Mouse (Mus musculus): ENCODE data around the gene Tpbgl.

Gene Tpbgl

GRCm38 (mm10) chr7:99648623-99649022, 21.7 kb upstream of the Tpbgl start:
- in situ Hi-C loops (cut with MboI, MseI), result no loop called here

GRCm38 (mm10) chr7:99644701-99645100, 17.8 kb upstream of the Tpbgl start:
- in situ Hi-C loops (cut with MboI, MseI), result no loop called here

GRCm38 (mm10) chr7:99642078-99642477, 15.2 kb upstream of the Tpbgl start:
- in situ Hi-C loops (cut with MboI, MseI), result no loop called here

GRCm38 (mm10) chr7:99641245-99641644, 14.3 kb upstream of the Tpbgl start:
- in situ Hi-C loops (cut with MboI, MseI), result no loop called here

- in situ Hi-C loops (cut with MboI, MseI), result no loop called here
Measured at GRCm38 (mm10) chr7:99633966-99634665, 7.2 kb upstream of the Tpbgl start.

GRCm38 (mm10) chr7:99632286-99632685, 5.4 kb upstream of the Tpbgl start:
- in situ Hi-C loops (cut with MboI, MseI), result no loop called here

GRCm38 (mm10) chr7:99627366-99627765, 463 bp upstream of the Tpbgl start:
- in situ Hi-C loops (cut with MboI, MseI), result no loop called here

GRCm38 (mm10) chr7:99625722-99626375, 1.1 kb downstream of the Tpbgl start:
- in situ Hi-C loops (cut with MboI, MseI), result no loop called here

GRCm38 (mm10) chr7:99618860-99619259, 8.0 kb downstream of the Tpbgl start:
- in situ Hi-C loops (cut with MboI, MseI), result loop anchor here (5.0 kb wide), 2 partner anchors 178 to 258 kb away; no protein-coding TSS in a partner anchor

- in situ Hi-C loops (cut with MboI, MseI), result loop anchor here (5.0 kb wide), 2 partner anchors 179 to 259 kb away; no protein-coding TSS in a partner anchor
Measured at GRCm38 (mm10) chr7:99618264-99618663, 8.6 kb downstream of the Tpbgl start.

- in situ Hi-C loops (cut with MboI, MseI), result no loop called here
Measured at GRCm38 (mm10) chr7:99607632-99608031, 19.3 kb downstream of the Tpbgl start.

GRCm38 (mm10) chr7:99606766-99607165, 20.1 kb downstream of the Tpbgl start:
- in situ Hi-C loops (cut with MboI, MseI), result no loop called here

GRCm38 (mm10) chr7:99606303-99606702, 20.6 kb downstream of the Tpbgl start:
- in situ Hi-C loops (cut with MboI, MseI), result no loop called here

- in situ Hi-C loops (cut with MboI, MseI), result no loop called here
Measured at GRCm38 (mm10) chr7:99605058-99605457, 21.8 kb downstream of the Tpbgl start.

- in situ Hi-C loops (cut with MboI, MseI), result no loop called here
Measured at GRCm38 (mm10) chr7:99603875-99604662, 22.8 kb downstream of the Tpbgl start.

- in situ Hi-C loops (cut with MboI, MseI), result no loop called here
Measured at GRCm38 (mm10) chr7:99598722-99599121, 28.2 kb downstream of the Tpbgl start.

- in situ Hi-C loops (cut with MboI, MseI), result no loop called here
Measured at GRCm38 (mm10) chr7:99593868-99594803, 32.8 kb downstream of the Tpbgl start.

GRCm38 (mm10) chr7:99592669-99593068, 34.2 kb downstream of the Tpbgl start:
- in situ Hi-C loops (cut with MboI, MseI), result no loop called here

- in situ Hi-C loops (cut with MboI, MseI), result no loop called here
Measured at GRCm38 (mm10) chr7:99590646-99591045, 36.3 kb downstream of the Tpbgl start.

GRCm38 (mm10) chr7:99590064-99590463, 36.8 kb downstream of the Tpbgl start:
- in situ Hi-C loops (cut with MboI, MseI), result no loop called here

- in situ Hi-C loops (cut with MboI, MseI), result loop anchor here (5.0 kb wide), 1 partner anchor 84 kb away; no protein-coding TSS in a partner anchor
Measured at GRCm38 (mm10) chr7:99585976-99586375, 40.9 kb downstream of the Tpbgl start.

All from T-helper 1 cell (primary cell).